Mouse (Mus musculus) kidney, postnatal 14 days (tissue): ENCODE measurements at regions not wholly inside any gene's neighbourhood (a gene's known extent, or its start where the extent isn't known, plus 50 kb on each side); places are given as distances from the start of the nearest gene placed in this dataset.

Experiments
- DNase-seq: peaks from one replicate; pipeline ENCODE4 v3.0.0; 2022; ENCODE audit warnings: mixed read lengths

DNA sequence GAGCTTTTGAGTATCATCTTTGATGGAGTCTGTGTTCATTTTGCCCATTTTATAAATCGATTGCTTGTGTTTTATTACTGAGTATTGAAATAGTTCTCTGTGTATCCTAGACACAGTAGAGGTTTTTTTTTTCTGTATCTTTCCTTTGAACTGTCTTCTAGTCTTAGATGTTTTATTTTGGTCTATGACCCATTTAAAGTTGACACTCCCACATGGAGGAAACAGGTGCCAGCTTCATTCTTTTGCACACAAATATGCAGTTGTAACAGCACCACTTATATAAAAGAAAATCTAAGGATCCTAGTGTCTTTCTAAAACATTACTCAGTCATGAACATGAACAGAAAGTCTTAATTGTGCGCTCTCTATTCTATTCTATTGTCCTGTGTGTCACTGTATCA is 230.2 kb upstream of the Nsun2 start:
- DNase-seq: no peak

DNA sequence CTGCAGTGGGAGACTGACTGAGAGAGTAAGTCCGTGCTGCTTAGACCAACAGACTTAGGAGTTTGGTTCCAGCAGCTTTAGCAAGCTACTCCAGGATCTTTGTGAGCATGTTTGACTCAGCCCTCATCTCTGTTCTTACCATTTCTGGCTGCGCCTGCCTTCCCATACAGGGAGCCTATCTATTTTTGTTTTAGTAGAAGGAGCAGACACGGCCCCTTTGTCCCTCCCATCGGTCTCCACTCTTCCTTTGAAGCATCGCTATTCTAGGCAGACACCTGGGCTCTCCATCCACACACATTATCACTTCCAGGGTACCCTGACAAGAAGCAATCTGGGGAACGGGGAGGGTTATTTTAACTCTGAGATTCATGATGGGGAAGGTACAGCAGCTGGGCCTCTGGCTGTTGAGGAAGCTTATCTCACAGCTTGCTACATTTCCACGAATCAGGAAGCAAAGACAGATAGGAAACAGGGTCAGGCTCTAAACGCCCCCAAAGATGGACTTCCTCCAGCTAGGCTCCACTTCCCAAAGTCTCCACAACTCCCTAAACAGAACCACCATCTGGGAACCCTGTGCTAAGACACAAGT is 203.0 kb upstream of the Nsun2 start:
- no peak for DNase-seq

DNA sequence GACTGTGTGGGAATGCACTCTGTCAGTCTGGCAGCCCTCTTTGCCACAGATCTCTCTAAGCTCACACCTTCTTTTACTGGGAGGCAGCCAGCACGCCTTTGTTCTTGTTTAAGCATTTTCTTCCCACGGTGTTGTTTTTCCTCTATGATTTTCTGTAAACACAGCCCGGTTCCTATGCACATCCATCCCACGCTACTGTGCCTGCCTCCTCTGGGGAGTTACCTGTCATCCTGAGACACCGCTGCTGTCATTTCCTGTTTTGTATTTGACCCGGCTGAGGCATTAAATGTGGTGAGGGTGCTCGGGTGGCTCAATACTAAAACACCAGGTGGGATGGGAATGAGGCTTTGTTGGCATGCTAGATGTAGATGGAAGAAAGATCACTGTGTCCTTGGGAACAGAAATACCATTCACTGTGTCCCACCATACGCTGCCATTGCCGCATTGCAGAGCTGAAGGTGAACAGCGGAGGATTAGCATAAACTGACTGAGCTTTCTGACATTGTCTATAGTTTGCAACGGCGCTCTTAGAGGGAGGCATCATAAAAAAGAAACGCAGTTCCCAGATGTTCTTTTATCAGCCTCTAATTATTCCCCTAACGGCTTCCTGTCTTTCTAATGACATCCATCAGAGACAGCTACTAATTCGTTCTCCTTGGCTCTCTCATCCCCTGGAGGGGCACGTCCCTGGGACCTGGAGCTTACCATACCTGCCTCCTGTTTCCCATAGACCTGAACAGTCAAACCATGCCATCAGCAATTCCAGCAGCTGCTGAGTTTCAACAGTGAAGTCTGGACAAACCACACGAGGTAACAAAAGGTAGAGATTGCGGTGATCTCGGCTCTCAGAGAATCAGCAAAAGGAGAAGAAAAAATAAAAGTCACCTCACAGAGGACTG is 201.8 kb upstream of the Nsun2 start:
- no peak for DNase-seq

DNA sequence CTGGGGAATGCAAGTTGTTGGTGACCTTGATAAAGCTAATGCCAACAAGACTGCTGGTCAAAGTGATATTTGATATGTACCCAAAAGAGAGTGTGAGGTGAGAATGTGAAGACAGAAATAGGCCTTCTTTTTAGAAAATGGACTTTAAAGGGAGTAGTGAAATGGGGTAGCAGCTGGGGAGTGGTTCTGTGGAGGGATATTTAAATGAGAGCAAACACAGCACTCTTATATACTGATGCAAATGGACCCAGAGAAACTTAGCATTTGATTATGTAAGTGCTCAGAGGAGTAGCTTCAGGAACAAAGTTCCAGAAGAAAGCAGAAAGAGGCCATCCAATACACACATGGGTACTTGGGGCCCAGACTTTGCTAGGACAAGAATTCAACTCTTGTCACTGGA is 189.7 kb upstream of the Nsun2 start:
- DNase-seq: no peak

DNA sequence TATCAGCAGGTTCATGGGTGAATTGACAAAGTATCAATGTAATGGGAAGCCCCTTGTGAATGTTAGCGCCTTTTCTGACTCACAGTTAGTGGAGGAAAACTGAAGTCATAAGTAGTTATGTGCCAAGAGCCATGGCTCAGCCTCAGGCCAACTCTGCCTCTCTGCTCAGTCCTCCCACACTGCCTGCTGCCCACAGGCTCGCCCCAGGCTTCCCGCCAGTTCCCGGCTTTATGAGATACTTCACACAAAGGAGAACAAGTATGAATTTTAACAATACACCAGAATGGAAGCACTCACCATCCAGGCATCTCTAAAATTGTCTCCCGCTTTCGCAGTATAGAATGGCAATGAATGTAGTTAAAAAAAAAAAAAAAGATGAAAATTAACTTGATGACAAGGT is 176.1 kb upstream of the Nsun2 start:
- no peak for DNase-seq

DNA sequence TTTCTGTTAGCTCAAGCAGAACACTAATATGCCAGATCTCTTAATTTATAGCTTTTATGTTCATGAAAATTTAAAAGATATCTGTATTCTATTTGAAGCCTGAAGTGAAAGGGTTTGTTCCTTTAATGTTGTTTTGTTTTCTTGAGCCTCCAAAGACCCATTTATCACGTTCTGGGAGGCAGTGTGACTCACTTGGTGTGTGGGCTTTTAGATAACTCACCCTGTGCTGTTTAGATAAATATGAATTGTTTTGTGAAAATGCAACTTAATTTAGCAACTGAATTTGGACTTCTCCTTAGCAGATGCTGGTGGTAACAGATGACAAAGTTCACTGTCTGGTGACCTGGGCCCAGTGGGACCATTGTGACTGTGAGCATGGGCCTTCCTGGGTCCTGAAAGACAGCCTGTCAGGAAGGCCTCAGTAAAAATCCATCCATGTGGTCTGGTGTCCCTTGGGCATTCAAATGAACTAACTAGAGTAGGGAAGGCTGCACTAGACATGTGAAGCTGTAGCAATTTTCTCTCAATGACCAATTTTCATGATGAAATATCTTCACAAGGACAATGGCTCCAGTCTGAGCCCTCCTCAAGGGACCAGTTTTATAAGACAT is 167.6 kb upstream of the Nsun2 start:
- DNase-seq: no peak

DNA sequence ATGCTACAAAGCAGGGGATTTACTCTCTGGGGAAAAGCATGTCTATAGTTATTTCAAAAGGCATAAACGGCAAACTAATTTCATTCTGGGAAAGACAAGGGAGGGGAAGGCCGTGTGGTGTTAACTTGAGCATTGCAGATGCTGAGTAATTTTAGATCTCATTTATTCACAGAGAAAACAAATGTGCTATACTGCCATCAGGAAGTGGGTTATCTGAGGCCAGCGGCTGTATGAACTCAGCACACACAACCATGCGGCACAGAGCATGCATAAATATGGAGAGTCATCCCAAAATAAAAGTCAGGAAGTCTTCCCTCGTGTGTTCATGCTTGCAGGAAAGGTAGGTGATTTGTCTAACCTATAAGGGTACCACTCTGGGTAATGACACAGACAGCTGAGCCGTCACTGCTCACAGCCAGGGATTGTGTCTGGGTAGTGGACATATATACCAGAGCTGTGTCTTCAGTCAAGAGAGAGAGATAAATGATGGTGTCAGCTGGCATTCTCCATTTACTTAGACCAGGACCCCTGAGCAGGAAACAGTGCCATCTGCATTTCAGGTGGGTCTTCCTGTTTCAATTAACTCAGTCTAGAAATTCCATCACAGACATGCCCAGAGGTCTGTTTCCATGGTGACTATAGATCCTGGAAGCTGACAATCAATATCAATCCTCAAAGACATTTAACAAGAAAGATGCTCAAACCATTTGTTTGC is 160.3 kb upstream of the Nsun2 start:
- DNase-seq: no peak

DNA sequence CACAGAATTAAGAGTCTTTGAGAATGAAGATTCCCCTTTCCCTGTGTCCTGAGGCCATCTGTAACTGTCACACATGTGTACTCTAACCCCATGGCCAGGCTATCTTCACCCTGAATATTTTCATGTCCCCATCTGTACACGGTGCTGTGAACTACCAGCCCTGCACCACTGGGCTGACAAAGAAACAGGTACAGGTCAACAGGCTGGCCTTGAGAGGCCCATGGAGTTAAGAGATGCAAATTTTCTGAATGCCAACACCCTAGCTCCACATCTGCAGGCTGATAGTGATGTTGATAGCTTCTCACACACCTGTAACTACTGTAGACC is 159.8 kb upstream of the Nsun2 start:
- DNase-seq: no peak

DNA sequence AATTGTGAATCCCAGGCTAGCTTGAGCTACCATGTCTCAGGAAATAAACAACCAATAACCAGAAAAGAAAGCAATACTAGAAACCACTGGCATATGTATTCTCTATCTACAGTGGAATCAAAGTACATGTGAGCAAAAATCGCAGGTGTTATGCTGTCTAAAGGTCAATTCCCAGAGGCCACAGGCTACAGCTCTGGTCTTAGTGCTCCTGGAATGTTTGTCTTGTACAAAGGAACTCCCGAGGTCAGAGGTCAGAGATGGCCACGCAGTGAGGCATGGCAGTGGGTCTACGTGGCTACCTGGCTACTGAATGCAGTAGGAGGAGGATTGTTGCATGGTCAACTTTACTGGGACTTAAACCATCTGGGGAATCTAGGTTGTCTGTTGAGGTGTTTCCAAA is 153.1 kb upstream of the Nsun2 start:
- no peak for DNase-seq

DNA sequence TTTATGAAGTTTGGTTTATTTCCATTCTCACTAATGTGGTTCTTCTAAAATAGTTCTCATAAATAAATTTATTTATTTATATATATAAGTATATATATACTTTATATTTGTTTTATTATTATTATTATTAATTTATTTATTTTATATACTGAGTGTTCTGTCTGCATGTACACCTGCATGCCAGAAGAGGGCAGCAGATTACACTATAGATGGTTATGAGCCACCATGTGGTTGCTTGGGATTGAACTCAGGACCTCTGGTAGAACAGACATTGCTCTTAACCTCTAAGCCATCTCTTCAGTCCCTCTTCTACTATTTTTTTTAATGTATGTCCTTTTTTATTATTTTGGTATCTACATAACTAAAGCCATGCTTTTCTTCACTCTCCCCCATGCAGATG is 148.8 kb upstream of the Nsun2 start:
- no peak for DNase-seq

DNA sequence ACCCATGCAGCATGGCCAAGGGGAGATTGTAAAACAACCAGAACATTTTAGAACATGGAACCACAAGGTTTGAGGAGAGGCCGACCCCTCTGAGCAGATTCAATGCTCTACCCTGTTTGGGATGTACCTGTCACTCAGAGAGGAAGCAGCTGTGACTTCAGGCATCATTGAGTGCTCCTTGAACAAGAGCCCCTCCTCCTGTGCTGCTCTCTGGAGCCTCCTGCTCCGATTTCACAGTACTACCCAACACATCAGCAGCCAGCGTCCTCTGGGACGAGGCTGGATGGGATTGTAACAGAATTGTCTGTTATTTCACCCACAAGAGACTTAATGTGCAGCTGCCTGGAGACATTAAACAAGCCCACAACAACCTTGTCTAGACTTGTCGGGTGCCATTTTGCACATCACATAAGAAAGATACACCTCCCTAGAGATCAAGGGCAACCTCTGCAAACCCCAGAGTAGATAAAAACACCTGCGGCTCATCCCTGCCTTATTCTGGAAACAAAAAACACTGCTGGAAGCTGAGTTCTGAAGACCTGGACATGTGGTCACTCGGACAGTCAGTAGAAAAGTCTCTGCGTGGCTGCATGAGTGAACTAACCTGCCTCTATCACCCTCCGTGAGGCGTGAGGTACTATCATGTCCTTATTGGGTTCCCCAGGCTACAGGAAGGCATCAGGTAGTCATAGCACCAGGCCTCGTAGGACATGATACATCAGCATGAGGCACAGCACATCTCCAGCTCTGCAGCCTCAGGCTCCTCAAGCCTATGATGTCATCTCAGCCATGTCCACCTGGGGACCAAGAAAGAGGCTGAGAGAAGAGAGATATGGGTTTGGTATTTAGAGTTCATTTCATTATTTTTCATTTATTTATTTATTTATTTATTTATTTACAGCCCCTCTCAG is 140.4 kb upstream of the Nsun2 start:
- no peak for DNase-seq

DNA sequence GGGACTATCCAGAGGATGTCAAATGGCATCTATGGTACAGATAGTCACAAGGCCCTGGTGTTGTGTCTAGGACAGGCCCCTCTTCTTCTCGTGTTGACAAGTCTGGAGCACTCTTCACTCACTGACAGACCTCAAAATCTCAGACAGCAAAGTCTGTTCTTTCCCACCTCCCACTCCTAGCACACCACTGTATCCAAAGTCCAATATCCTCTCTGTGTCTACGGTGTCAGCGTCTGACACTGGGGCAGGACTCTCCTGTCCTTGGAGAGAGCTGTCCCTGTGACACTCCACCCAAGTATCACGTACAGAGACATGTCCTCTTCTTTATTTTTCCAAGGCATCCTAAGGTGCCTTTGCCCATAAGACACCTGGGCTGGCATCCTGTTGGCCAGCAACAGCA is 139.0 kb upstream of the Nsun2 start:
- no peak for DNase-seq

DNA sequence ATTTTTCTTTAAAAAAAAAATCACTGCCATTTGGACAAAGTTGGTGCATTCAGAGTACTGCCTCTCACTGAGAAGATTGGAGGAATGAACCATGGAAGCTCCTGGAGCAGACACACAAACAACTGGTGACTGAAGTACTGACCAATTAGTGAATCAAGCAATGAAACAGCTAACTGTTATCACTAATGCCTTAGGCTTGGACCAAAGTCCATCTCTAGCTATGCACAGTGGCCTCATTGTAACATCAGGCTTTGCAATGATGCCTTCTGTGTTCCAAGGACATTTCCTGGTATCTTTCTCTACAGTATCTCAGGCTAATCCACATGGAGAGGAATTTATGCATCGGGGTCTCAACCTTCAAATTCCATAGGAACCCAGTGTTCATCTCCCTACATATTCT is 123.2 kb upstream of the Nsun2 start:
- DNase-seq: no peak

DNA sequence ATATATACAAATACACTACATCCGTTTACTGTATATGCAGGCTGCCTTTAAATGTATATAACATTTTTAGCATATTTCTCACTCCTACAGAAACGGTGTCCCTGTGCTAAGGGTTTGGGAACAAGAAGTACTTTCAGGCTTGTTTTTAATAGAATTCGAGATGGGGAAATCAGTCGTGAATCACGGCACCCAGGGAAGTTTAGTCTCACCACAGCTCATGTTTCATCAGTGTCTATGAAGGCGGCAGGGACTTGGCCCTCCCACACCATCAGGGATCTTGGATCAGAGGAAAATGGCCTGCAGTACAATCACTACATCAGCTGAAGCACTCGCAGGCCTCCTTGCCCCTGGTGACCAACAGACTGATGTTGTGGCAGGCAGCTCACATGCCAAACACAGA is 118.7 kb upstream of the Nsun2 start:
- no peak for DNase-seq

DNA sequence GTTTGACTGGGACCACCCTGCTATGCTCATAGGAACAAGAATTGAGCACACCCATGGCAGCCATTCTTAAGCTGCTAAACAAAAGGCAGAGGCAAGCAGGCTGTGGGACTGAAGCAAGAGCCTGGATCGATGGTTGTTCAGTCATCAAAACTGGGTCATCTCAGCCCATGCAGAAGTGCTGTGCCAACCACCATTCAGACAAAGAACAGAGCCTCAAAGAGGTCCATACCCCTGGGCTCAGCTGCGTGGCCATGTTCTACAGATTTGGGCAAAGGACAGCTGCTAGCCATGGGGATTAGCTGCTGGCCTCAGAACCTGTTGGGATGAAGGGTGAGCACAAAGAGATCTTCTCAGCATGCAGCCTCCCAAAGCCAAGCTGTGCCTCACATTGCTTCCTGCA is 116.8 kb upstream of the Nsun2 start:
- DNase-seq: no peak

DNA sequence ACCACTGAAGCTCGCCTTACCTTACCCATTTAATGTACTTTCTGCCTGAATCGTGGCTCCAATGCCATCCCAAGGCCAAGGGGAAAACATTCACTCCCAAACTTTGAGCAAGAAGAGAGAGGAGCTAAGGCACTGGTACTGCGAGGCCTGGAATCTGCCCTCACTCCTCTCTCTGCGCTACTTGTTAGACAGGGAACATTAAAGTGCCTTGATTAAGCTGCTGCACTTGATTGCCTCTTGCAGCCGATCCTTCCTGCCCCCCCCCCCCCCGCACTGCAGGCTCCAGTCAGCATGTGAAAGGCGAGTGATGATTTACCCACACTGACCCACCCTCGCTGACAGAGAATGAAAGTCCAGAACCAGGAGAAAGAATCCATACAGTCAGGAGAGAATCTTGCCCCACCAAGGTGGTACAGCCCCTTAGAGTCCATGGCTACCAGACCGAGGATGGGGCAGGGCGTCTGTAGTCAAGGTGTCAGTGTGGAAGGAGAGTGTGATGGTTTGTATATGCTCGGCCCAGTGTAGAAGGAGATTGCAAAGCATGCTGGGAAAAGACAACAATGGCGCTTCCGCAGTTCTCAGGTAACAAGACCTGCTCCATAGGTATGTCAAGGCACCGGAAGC is 115.6 kb upstream of the Nsun2 start:
- DNase-seq: no peak

DNA sequence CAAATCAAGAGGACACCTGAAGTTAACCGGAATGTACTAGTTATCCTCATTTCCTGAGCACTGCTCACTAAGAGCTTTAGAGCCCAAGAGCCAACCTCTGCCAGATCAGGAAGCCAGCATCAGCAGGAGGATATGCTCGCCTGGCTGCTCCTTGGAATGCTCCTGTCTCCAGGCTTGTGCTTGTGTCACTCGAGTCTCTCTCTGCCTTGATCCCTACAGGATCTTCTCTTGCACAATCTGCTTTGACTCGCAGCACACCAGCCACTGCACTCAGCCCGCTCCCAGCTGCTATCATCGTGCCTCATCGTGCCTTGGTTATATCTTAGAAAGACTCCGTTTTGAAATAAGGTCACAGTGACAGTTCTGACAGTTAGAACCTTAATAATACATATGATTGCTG is 113.4 kb upstream of the Nsun2 start:
- no peak for DNase-seq

DNA sequence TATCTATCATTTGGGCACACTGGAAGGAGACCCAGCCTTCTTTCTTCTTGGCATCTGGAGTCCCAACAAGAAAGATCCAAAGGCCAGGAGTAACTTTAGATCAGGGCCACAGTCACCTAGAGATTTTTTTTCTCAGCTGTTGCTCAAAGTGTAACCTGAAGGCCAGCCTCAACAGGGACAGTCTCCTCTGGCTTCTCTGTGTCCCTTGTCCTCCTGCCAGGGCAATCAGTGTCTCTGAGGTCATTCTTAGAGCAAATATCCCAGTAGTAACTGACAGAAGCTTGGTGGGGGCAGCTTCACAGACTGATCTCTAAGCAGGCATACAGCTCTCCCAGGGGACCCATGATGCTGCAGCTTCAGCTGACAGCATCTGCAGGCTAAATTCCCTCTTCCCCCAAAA is 111.6 kb upstream of the Nsun2 start:
- DNase-seq: no peak

DNA sequence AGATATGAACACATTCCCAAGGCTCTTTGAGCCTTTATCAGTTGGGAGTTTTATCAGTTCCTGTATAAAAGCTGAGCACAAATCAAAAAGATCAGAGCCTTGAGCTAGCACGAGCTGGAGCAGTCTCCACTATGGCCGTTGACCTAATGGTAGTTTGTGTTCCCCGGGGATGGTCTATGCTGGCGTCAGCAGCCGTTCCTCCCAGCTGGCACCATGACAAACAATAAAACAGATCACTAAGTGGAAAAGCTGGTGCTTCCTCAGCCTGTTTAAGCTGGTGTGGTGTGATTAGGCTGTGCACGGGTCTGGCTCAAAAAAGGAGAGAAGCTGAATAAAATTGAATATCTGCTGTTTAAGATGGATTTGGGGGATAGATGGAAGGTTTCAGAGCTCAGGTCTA is 107.4 kb upstream of the Nsun2 start:
- DNase-seq: peak; percentile 70

DNA sequence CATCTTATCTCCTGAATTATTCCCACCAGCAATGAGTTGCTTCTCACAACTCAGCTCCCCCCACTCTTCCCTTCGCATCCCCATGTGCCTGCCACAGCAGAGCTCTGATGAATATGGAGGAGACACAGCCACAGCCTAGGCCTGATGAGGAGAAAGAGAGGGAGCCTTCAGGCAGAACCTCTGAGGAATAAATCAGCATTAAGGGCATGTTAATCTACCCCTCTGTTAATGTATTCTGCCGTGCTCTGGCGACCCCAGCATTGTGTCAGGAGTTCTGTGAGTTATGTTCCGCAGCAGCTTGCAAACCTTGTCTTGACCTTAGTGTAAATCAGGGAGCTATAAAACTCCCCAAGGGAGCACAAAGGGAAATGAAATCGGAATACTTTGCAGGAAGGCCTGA is 104.0 kb upstream of the Nsun2 start:
- peak; percentile 66 for DNase-seq

DNA sequence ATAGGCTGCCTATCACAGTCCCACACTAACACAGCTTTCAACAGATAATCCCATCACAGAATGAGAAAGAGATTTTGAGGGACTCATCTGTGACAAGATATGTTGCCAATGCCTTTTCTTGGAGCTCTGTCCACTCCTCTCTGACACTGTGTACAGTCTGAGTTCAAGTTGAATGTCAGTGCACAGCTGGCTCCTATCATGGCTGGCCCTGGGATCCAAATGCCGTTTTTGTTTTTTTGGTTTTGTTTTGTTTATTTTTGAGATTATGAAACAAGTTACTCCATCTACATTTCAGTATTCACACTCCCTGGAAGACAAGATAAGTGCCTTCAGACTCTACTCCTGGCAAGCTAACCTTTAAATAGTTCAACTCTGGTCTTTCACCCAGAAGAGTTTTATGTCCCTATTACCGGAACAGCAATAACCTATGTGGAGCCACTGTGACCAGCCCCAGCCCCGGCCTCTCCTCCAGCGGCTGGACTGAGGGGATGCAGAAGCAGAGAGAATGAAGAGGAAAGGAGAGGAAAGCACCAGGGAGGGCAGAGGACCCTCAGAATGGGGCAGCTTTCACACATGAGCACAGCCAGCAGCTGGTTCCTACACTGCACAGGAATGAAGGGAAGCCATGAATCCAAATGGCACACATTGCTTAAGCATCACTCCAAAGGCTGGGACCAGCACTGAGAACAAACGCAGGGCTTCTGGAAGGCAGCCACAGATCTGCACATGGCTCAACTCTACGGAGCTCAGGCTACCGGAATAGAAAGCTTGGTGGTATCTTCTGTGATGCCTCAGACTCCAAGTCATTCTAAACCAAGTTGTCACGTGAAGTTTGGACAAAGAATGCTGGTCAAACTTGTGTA is 99.9 kb upstream of the Nsun2 start:
- DNase-seq: peak; percentile 69
